Mouse (Mus musculus) erythroblast, embryonic 14.5 days (primary cell): ENCODE measurements around the gene 9330182L06Rik.

ENCODE experiments used
- GATA1 ChIP-seq: IDR thresholded peaks from 2 replicates; pipeline ENCODE4 v1.6.1; 2012; ENCODE audit warnings: low read length, inconsistent platforms, mixed read lengths
- TAL1 ChIP-seq: IDR thresholded peaks from 3 replicates; pipeline ENCODE4 v1.6.1; 2012; ENCODE audit warnings: low read length, inconsistent platforms, mixed read lengths

- TF ChIP-seq GATA1, result no peak
- no peak for TF ChIP-seq TAL1
Measured at GRCm38 (mm10) chr5:9227456-9228008, 38.4 kb upstream of the 9330182L06Rik start.
